Mouse (Mus musculus) liver, embryonic 13.5 days (tissue): Measurements from ENCODE around the gene F3. TPM values are rescaled to one million over a fixed set of nuclear protein-coding genes. Genes with fewer than 3 reads are reported as not detected.
A peak's percentile ranks its signal among the peaks of the same experiment; 100 is the strongest.
"Not testable (repeated sequence)": the region's sequence is repeated elsewhere in the genome, so short reads cannot be mapped to it uniquely, and the experiment has no call there.

Experiments
- ATAC-seq: fragments of 200-750 bp; cut with Nextera tagmentation; 2 replicates; pipeline ENCODE4 v1.8.0; 2017; ENCODE audit warnings: low read depth, mild to moderate bottlenecking, moderate number of reproducible peaks, moderate library complexity
- DNase-seq: peaks from one replicate; pipeline ENCODE4 v3.0.0; 2022
- H3K27ac ChIP-seq: fragments of 300-500 bp; sonication (generic); 2 replicates; pipeline ENCODE4 v1.5.1; 2015; ENCODE audit warnings: moderate library complexity, mild to moderate bottlenecking, inconsistent platforms
- H3K27me3 ChIP-seq: fragments of 300-500 bp; sonication (generic); 2 replicates; pipeline ENCODE4 v1.6.1; 2015; ENCODE audit warnings: mild to moderate bottlenecking, inconsistent platforms
- H3K36me3 ChIP-seq: fragments of 300-500 bp; sonication (generic); 2 replicates; pipeline ENCODE4 v1.6.1; 2015; ENCODE audit warnings: mild to moderate bottlenecking, inconsistent platforms
- H3K4me1 ChIP-seq: fragments of 300-500 bp; sonication (generic); replicated peaks from 2 replicates; pipeline ENCODE4 v1.6.1; 2015; ENCODE audit warnings: inconsistent platforms
- H3K4me2 ChIP-seq: fragments of 300-500 bp; sonication (generic); 2 replicates; pipeline ENCODE4 v1.6.1; 2015; ENCODE audit warnings: inconsistent platforms, mild to moderate bottlenecking, moderate library complexity
- H3K4me3 ChIP-seq: fragments of 300-500 bp; sonication (generic); replicated peaks from 2 replicates; pipeline ENCODE4 v1.5.1; 2015; ENCODE audit warnings: mild to moderate bottlenecking, inconsistent platforms
- H3K9ac ChIP-seq: fragments of 300-500 bp; sonication (generic); 2 replicates; pipeline ENCODE4 v1.6.1; 2015; ENCODE audit warnings: mild to moderate bottlenecking, inconsistent platforms
- H3K9me3 ChIP-seq: fragments of 300-500 bp; sonication (generic); replicated peaks from 2 replicates; pipeline ENCODE4 v1.6.1; 2016; ENCODE audit warnings: inconsistent platforms
- WGBS: fragments of 180-500 bp; shearing (Covaris S2); methylation state at CpG from one replicate; pipeline ENCODE4 v1.1.7; 2015; ENCODE audit not compliant: insufficient replicate concordance; 5-methylcytosine and 5-hydroxymethylcytosine counted together
- polyA plus RNA-seq: library from polyadenylated mRNA; unstranded; fragments of >200 nt; fragmentation: Nextera tagmentation; extraction: Ambion mirVana; gene quantifications from 2 replicates; pipeline ENCODE4 v1.2.1, GENCODE M21; 2015

F3 gene
- polyA plus RNA-seq, 1 experiment from 2014 or later: 0.52 TPM

- not testable (repeated sequence) for ATAC-seq, H3K27me3 ChIP-seq
- 73% methylated on average over 4 of the region's 4 CpGs for WGBS
Measured at GRCm38 (mm10) chr3:121741186-121741848, 18.0 kb downstream of the F3 start.

GRCm38 (mm10) chr3:121754319-121755090 lies 31.2 kb downstream of the F3 start:
- H3K36me3 ChIP-seq, H3K4me1 ChIP-seq, DNase-seq, H3K4me2 ChIP-seq, H3K4me3 ChIP-seq, H3K27ac ChIP-seq, H3K9ac ChIP-seq, ATAC-seq, H3K27me3 ChIP-seq, H3K9me3 ChIP-seq: not testable (repeated sequence)
- 66% methylated on average over 10 of the region's 10 CpGs for WGBS

More at GRCm38 (mm10) chr3:121741186-121741848, 18.0 kb downstream of the F3 start:
- not testable (repeated sequence) for H3K9me3 ChIP-seq, DNase-seq, H3K27ac ChIP-seq, H3K4me3 ChIP-seq, H3K4me2 ChIP-seq, H3K9ac ChIP-seq, H3K36me3 ChIP-seq
- H3K4me1 ChIP-seq: peaks cover 11% of the 10 kb centered on the region

GRCm38 (mm10) chr3:121755152-121755551 lies 31.8 kb downstream of the F3 start:
- no peak for DNase-seq

GRCm38 (mm10) chr3:121758373-121758772 lies 35.0 kb downstream of the F3 start:
- Histone ChIP-seq H3K27me3 (no peaks in the 10 kb centered on the region), H3K9ac (no peak overlapping the region), H3K4me3 (no peak overlapping the region), H3K9me3 (no peaks in the 10 kb centered on the region), H3K36me3 (peaks cover 16% of the 10 kb centered on the region; the same call in 1 of the 2 replicates), H3K27ac (no peak overlapping the region), H3K4me2 (no peak overlapping the region), H3K4me1 (no peaks in the 10 kb centered on the region)
- no peak for ATAC-seq
- 51% methylated on average over 7 of the region's 7 CpGs for WGBS
- no peak for DNase-seq

More at GRCm38 (mm10) chr3:121755152-121755551, 31.8 kb downstream of the F3 start:
- Histone ChIP-seq H3K27me3 (no peaks in the 10 kb centered on the region), H3K4me1 (no peaks in the 10 kb centered on the region), H3K4me2 (no peak overlapping the region), H3K27ac (no peak overlapping the region), H3K36me3 (peaks cover 9% of the 10 kb centered on the region; the same call in 1 of the 2 replicates), H3K9ac (no peak overlapping the region), H3K9me3 (no peaks in the 10 kb centered on the region), H3K4me3 (no peak overlapping the region)
- no peak for ATAC-seq
- 15% methylated on average over 3 of the region's 3 CpGs for WGBS

GRCm38 (mm10) chr3:121762056-121762852 lies 38.9 kb downstream of the F3 start:
- Histone ChIP-seq H3K9ac (no peak overlapping the region), H3K4me3 (no peak overlapping the region), H3K27me3 (no peaks in the 10 kb centered on the region), H3K4me2 (no peak overlapping the region), H3K27ac (no peak overlapping the region), H3K36me3 (peaks cover 36% of the 10 kb centered on the region), H3K4me1 (no peaks in the 10 kb centered on the region), H3K9me3 (no peaks in the 10 kb centered on the region)
- ATAC-seq (no peak), DNase-seq (no peak)
- 56% methylated on average over 4 of the region's 4 CpGs for WGBS

GRCm38 (mm10) chr3:121766048-121766447 lies 42.7 kb downstream of the F3 start:
- DNase-seq (no peak), ATAC-seq (no peak)
- no peaks in the 10 kb centered on the region for H3K4me1 ChIP-seq
- no peak overlapping the region for H3K9ac ChIP-seq
- no peak overlapping the region for H3K4me3 ChIP-seq
- no peaks in the 10 kb centered on the region for H3K9me3 ChIP-seq
- no peak overlapping the region for H3K27ac ChIP-seq
- H3K27me3 ChIP-seq: no peaks in the 10 kb centered on the region
- H3K36me3 ChIP-seq: peaks cover 54% of the 10 kb centered on the region
- no peak overlapping the region for H3K4me2 ChIP-seq

GRCm38 (mm10) chr3:121766818-121767217 lies 43.5 kb downstream of the F3 start:
- WGBS: 31% methylated on average over 5 of the region's 5 CpGs
- DNase-seq (no peak), ATAC-seq (no peak)
- H3K27me3 ChIP-seq: no peaks in the 10 kb centered on the region
- no peaks in the 10 kb centered on the region for H3K4me1 ChIP-seq
- no peak overlapping the region for H3K4me3 ChIP-seq
- H3K27ac ChIP-seq: no peak overlapping the region
- no peak overlapping the region for H3K9ac ChIP-seq
- H3K9me3 ChIP-seq: no peaks in the 10 kb centered on the region
- peaks cover 59% of the 10 kb centered on the region for H3K36me3 ChIP-seq
- H3K4me2 ChIP-seq: no peak overlapping the region

GRCm38 (mm10) chr3:121768770-121769169 lies 45.4 kb downstream of the F3 start:
- Histone ChIP-seq H3K36me3 (peaks cover 65% of the 10 kb centered on the region), H3K27me3 (no peaks in the 10 kb centered on the region), H3K4me3 (no peak overlapping the region), H3K9me3 (no peaks in the 10 kb centered on the region), H3K4me1 (no peaks in the 10 kb centered on the region), H3K4me2 (no peak overlapping the region), H3K9ac (no peak overlapping the region), H3K27ac (no peak overlapping the region)
- ATAC-seq (no peak), DNase-seq (no peak)
- 85% methylated on average over 3 of the region's 3 CpGs for WGBS

GRCm38 (mm10) chr3:121773336-121773735 lies 50.0 kb downstream of the F3 start:
- not testable (repeated sequence) for ATAC-seq, H3K4me2 ChIP-seq, H3K4me1 ChIP-seq, H3K9ac ChIP-seq, H3K27me3 ChIP-seq, H3K27ac ChIP-seq, H3K9me3 ChIP-seq, H3K4me3 ChIP-seq, DNase-seq
- WGBS: 76% methylated on average over 4 of the region's 4 CpGs
- peaks cover 43% of the 10 kb centered on the region for H3K36me3 ChIP-seq

GRCm38 (mm10) chr3:121777943-121778342 lies 54.6 kb downstream of the F3 start:
- DNase-seq (peak; percentile 20), ATAC-seq (no peak)
- no peak overlapping the region for H3K4me3 ChIP-seq
- H3K36me3 ChIP-seq: peaks cover 10% of the 10 kb centered on the region
- no peak overlapping the region for H3K27ac ChIP-seq
- no peaks in the 10 kb centered on the region for H3K4me1 ChIP-seq
- WGBS: 60% methylated on average over 7 of the region's 7 CpGs
- H3K9me3 ChIP-seq: no peaks in the 10 kb centered on the region
- H3K27me3 ChIP-seq: no peaks in the 10 kb centered on the region
- no peak overlapping the region for H3K4me2 ChIP-seq
- H3K9ac ChIP-seq: no peak overlapping the region

- H3K9ac ChIP-seq: no peak overlapping the region
- WGBS: 73% methylated on average over 6 of the region's 6 CpGs
- H3K4me3 ChIP-seq: no peak overlapping the region
- no peak overlapping the region for H3K27ac ChIP-seq
- H3K36me3 ChIP-seq: no peaks in the 10 kb centered on the region; the same call in 1 of the 2 replicates
- DNase-seq: no peak
- no peak for ATAC-seq
- no peak overlapping the region for H3K4me2 ChIP-seq
- no peaks in the 10 kb centered on the region for H3K27me3 ChIP-seq
- H3K9me3 ChIP-seq: no peaks in the 10 kb centered on the region
- H3K4me1 ChIP-seq: no peaks in the 10 kb centered on the region
Measured at GRCm38 (mm10) chr3:121783020-121783419, 59.7 kb downstream of the F3 start.
